Mouse (Mus musculus): ENCODE data around the gene Shcbp1l.
"Not testable (repeated sequence)": the region's sequence is repeated elsewhere in the genome, so short reads cannot be mapped to it uniquely, and the experiment has no call there.

The Shcbp1l gene

DNA sequence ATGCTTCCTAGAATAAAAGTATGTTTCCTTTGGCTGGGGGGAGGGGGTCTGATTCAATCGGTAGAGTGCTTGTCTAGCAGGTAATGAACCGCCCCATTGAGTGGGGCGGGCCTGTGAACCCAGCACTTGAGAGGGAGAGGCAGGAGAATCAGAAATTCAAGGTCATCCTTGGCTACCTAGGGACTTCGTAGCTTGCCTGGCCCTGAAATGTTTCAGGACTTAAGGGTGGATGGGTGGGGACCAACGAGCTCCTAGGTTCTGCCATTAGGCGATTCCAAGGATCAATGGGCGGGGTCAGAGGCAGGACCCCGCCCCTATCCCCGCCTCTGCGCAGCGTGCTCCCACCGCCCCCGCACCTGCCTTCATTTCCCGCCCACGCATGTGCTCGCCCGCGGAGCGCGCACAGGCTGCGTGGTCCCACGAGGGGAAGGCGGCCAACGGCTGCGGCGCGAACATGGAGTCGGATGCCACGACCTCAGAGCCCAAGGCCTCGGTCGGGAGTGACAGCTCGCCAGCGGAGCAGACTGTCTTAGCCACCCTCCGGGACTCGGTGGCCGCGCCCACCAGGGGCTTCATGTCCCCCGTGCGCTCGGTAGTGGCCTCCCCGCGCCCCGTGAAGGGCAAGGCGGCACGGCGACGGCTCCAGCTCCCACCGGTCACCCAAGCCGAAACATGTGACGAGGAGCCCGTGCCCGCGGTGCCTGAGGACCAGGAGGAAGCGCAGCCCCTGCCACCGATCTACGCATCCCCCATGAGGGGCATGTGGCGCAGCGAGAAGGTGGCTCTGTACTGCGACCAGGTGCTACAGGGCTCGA lies at the start of gene Shcbp1l:
Gene Shcbp1l, plus strand, starts transcription at position 393 of the 815 bp plus-strand sequence.
- peak; percentile 85 for DNase-seq (ENCODE audit: low spot score)

DNA sequence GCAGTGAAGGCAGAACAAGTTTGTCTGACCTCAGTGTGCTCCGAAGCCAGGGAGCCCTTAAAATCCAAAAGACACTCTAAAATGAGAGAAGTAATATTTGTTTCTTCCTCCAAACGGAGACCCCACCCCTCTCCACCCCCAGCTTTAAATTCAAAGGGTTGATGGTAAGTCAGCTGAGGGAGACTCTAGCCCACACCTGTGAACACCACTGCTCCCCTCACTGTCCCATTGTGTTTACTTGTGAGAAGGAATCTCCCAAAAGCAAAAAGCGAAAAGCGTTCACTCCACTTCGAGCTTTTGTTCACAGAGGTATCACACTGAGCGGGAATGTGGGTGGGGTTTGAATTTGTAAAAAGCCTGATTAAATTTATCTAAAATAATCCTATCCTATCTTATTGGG lies 48.5 kb upstream of the Shcbp1l start:
- no peak for DNase-seq (ENCODE audit: low spot score)

DNA sequence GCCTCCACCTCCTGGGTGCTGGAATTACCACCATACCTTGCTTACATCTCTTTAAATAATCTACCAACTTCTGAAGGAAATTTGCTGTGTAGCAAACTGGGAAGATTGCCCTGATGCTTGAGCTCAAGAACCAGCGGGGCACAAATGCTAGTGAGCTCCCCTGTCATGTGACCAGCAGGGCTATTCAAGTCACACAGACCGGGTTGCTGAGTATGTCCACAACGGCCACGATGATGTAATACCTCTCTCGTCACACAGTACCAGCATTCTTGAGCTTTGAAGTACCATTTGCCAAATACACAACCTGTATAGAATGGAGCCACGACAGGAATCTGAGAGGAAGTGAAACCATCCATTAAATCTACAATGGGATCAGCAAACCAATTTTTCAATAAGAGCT lies 46.4 kb upstream of the Shcbp1l start:
- no peak for DNase-seq (ENCODE audit: low spot score)

DNA sequence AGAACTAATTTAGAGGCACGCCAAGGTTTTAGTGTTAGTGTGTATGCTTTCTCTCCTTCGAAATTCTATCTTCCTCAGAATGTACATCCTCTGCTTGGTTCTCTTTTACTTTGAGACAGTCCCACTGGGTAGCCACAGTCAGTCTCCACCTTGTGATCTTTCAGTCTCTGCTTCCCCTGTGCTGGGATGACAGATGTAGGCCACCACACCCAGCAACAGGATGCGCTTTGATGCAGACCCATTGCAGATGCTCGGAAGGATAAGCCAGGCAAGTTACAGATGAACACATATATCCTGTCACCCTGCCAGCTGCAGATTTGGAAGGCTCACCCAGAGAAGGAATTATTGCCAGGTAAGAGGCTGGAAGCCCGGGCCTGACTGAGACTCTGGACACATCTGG lies 45.1 kb upstream of the Shcbp1l start:
- no peak for DNase-seq (ENCODE audit: low spot score)

DNA sequence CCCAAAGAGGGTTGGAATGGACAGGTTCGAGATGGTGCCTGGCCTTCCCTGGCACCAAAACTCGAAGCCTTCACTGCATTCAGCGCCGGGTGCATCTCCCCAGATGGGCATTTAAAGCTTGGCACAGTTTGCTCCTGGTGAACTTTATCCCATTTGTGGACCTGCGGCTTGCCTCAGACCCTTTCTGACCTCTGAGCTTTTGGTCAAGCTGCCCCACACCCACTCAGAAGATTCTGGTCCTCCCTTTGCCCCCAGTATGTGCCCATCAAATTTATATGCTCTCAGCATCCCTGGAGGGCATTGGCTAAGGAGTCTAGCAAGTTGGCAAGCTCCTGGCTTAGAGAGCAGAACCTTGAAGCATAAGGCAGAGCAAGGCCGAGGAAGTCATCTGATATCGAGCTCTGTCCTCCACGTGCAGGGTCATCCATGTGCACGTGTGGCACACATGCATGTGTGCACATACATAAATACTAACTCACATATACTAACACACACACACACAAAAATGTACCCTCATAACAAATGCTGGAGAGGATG lies 44.1 kb upstream of the Shcbp1l start:
- no peak for DNase-seq (ENCODE audit: low spot score)

DNA sequence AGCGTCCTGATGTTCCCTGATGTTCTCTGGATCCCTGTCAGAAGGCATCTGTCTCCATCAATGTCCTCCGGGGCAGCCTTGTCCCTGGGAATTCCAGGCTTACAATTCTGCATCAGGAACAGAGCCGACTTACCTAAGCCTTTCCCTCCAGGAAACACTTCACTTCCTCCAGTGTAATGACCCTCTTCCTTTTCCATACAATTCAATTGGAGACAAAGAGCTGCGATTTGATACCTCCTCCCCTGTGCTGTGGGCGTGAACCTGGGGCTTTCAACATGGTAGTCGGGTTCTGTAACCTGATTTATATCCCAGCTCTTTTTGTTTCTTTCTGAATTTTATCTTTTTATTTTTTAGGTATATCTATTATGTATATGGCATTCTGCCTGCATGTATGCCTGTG lies 39.9 kb upstream of the Shcbp1l start:
- no peak for DNase-seq (ENCODE audit: low spot score)

DNA sequence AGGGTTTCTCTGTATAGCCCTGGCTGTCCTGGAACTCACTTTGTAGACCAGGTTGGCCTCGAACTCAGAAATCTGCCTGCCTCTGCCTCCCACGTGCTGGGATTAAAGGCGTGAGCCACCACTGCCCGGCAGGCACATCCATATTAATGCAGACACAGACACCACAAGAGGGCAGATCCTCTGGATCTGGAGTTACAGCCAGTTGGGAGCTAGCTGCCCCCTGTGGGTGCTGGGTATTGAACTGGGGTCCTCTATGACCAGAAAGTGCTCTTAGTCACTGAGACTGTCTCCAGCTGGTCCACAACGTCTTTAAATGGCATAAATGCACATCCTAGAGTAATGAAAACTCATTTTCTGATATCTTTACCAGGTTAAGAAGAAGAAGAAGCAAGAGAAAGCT lies 39.3 kb upstream of the Shcbp1l start:
- DNase-seq (ENCODE audit: low spot score), result not testable (repeated sequence)

DNA sequence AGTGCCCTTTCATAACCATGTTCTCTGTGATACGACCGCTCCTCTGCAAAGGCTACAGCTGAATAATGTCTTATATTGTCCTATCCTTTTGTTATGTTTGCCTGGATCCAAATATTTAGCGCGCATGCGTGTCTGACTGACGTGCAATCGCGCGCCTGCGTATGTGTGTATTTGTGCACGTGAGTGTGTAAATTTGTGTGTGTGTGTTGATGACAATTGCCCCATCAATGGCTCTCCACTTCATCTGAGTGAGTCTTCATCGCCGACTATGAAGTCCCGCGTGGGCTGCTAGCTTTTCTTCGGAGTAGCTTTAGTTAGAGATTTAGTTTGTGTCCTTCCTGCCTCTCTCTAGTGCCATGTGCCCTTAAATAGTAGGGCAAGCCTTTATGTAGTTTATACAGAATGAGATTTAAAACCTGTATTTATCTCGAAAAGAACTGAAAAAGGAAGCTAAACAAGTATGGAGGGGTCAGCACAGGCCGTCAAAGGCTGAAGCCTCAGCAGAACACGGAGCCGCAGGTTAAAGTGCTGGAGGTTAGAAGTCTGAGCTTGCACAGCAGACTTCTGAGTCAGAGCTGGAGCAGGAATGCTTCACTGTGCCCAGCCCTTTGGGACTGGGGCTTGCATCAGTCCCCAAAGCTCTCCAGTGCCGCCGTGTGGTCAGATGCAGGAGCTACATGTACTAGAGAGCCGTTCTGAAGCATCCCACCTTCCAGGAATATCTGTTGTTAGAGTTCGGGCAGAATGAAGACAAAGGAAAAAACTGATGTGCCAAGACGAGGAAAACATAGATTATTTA lies 38.5 kb upstream of the Shcbp1l start:
- DNase-seq (ENCODE audit: low spot score), result peak; percentile 78

DNA sequence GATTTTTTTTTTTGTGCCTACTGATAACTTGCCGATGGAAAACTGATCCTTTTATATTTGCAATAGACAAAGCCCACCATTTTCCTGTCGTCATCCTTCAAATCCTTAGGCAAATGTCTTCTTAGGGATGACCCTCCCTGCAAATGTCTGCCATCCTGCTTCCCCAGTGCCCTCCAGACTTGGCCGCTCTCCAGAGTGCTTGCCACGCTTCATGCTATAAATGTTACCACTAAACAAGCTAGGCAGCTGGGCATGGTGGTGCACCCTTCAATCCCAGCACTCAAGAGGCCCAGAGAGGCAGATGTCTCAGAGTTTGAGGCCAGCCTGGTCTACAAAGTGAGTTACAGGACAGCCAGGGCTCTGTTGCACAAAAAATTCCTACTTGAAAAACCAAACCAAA lies 29.3 kb upstream of the Shcbp1l start:
- not testable (repeated sequence) for DNase-seq (ENCODE audit: low spot score)

DNA sequence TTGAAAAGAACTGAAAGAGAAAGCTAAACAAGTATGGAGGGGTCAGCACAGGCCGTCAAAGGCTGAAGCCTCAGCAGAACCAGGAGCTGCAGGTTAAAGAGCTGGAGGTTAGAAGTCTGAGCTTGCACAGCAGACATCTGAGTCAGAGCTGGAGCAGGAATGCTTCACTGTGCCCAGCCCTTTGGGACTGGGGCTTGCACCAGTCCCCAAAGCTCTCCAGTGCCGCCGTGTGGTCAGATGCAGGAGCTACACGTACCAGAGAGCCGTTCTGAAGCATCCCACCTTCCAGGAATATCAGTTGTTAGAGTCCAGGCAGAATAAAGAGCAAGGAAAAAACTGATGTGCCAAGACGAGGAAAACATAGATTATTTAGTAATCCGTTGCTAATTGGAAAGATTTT lies 23.2 kb upstream of the Shcbp1l start:
- DNase-seq (ENCODE audit: low spot score), result peak; percentile 57

DNA sequence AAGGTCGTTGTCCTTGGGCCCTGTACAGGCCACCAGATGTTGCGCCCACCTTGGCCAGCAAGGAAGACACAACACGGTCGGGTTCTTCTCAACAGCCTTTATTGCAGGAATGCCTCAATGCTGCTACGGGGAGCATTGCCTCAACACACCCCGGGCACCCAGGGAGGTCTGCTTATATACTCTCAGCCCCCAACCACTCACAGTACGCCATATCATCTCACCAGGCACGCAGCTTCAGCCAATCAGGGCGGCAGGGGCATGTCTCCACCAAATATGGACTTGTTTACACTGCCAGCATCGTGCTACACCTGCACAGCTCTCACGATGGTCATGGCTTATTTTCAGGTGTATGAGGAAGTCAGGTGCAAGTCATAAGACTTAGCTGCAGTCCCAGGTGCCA lies 17.3 kb upstream of the Shcbp1l start:
- DNase-seq (ENCODE audit: low spot score), result not testable (repeated sequence)

DNA sequence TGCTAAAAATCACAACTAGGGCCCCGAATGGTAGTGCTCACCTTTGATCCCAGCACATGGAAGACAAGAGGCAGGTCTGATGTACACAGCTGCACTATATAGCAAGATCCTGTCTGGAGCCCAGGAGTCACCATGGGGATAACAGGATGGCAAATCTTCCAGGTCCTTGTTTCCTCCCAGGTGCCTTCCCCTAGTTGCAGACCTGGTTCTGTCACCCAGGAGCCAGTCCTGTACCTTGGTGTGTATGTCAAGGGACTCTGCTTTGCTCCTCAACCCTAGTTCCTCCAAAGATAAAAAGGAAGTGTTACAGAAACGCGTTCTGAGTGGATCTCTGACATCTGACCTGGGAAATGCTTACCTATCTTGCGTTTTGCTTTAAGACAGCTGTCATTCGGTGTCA lies 16.7 kb upstream of the Shcbp1l start:
- not testable (repeated sequence) for DNase-seq (ENCODE audit: low spot score)

DNA sequence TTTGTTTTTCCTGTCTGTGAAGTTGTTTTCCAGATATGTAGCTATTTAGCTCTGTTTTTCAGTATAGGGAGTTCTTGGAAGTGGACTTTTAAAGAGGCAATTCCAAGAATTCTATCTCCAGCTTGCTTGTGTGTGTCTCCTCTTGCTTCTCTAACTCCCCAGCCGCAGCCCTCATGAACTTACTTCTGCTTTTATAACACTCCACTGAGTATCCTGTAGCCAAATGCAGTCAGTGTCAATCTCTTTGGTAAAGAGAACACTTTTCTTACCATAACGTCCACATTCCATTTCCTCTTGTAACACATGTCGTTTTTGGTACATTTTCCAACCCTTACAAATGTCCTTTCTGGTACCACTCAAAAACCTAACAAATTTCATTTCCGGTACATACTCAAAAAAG lies 14.0 kb upstream of the Shcbp1l start:
- DNase-seq (ENCODE audit: low spot score), result not testable (repeated sequence)

DNA sequence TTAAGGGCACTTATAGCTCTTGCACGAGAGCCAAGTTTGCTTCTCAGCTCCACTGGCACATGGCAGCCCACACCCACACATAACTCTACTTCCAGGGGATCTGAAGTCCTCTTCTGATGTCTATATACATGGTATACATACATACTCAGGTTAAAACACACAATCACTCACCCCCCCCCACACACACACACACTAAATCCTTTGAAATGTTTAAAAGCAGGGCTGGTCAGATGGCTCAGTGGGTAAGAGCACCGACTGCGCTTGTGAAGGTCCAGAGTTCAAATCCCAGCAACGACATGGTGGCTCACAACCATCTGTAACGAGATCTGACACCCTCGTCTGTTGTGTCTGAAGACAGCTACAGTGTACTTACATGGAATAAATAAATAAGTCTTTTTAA lies 13.2 kb upstream of the Shcbp1l start:
- DNase-seq (ENCODE audit: low spot score), result no peak

DNA sequence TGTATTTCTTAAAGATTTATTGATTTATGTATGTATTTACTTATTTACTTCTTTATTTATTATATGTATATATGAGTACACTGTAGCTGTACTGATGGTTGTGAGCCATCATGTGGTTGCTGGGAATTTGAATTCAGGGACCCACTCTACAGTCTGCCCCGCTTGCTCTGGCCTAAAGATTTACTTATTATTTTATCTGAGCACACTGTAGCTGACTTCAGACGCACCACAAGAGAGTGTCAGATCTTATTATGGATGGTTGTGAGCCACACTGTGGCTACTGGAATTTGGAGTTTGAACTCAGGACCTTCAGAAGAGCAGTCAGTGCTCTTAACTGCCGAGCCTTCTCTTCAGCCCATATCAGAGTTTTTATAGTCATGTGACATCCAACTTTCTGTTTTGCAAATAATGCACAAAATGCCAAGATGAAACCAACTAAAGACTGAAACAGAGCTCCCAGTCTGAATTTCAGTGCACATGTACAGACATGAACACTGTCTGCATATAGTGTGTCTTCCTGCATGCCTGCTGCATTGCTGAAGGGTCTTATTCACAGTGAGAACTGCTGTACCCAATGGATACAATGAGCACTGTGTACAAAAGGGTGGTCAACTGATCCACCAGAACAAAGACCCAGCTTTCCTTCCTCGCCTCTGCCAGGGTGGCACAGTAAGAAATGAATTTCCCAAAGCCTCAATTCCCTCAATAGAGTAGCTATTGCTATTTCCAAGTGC lies 12.1 kb upstream of the Shcbp1l start:
- DNase-seq (ENCODE audit: low spot score), result not testable (repeated sequence)

DNA sequence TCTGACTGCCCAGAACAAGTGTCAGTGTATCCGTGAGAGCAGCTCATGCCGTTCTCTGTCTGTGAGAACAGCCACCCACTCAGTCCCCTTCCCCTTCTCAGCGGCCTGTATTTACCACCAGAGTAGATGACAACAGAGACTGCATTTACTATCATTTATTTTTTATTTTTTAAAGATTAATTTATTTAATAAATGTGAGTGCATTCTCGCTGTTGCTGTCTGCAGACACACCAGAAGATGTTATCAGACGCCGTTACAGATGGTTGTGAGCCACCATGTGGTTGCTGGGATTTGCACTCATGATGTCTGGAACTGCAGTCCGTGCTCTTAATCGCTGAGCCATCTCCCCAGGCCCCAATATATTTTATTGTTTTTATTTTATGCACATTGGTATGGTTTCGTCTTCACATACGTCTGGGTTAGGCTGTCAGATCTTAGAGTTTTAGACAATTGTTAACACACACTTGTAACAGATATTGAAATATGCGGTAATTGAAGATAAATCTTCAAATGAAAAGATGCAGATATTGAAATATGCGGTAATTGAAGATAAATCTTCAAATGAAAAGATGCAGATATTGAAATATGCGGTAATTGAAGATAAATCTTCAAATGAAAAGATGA lies 11.5 kb upstream of the Shcbp1l start:
- DNase-seq (ENCODE audit: low spot score), result peak; percentile 81

DNA sequence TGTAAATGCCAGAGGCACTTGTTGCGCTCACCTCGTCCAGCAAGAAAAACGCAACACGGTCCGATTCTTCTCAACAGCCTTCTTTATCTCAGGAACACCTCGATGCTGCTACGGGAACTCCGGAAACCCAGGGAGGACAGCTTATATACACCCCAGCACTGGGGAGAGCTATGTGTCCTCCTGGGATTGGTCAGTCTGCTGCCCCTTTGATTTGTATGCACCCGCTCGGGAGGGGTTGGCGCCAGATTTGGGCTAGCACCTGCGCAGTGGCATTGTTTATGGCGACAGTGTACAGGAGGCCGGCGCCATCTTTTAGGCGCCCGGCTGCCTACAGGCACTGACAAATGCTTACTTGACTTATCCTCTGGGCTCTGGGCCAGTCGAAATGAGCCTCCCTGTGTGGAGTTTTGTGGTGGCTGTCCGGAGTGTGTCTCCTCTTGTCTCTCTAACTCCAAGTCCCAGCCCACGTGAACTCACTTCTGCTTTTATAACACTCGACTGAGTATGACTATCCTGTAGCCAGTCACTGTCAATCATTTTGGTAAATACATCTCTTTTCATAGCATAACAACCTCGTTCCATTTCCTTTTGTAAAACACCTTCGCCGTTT lies 10.7 kb upstream of the Shcbp1l start:
- peak; percentile 91 for DNase-seq (ENCODE audit: low spot score)

DNA sequence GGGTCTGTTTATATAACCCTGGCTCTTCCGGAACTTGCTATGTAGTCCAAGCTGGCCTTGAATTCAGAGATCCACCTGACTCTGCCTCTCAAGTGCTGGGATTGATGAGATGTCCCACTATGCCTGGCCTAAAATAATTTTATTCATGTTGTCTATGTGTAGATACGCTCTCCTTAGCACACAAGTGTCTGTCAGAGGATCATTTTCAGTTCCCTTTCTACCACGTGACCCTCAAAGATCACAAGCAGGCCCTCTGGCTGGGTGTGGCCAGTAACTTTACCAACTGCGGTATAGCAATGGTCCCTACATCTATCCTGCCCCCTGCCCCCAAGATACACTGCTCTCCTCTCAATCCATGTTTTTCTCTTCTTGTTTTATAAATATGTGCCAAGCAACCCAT lies 10.0 kb upstream of the Shcbp1l start:
- peak; percentile 79 for DNase-seq (ENCODE audit: low spot score)

DNA sequence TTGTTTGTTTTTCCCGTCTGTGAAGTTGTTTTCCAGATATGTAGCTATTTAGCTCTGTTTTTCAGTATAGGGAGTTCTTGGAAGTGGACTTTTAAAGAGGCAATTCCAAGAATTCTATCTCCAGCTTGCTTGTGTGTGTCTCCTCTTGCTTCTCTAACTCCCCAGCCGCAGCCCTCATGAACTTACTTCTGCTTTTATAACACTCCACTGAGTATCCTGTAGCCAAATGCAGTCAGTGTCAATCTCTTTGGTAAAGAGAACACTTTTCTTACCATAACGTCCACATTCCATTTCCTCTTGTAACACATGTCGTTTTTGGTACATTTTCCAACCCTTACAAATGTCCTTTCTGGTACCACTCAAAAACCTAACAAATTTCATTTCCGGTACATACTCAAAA lies 9.2 kb upstream of the Shcbp1l start:
- not testable (repeated sequence) for DNase-seq (ENCODE audit: low spot score)

DNA sequence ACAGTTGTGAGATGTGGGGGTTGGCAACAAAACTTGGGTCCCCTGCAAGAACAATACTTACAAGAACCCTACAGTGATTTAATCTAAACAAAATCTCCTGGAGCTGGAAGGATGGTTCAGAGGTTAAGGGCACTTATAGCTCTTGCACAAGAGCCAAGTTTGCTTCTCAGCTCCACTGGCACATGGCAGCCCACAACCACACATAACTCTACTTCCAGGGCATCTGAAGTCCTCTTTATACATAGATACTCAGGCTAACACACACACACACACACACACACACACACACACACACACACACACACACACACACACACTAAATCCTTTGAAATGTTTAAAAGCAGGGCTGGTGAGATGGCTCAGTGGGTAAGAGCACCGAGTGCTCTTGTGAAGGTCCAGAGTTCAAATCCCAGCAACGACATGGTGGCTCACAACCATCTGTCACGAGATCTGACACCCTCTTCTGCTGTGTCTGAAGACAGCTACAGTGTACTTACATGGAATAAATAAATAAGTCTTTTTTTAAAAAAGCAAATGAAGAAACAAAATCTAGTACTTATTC lies 8.6 kb upstream of the Shcbp1l start:
- not testable (repeated sequence) for DNase-seq (ENCODE audit: low spot score)

DNA sequence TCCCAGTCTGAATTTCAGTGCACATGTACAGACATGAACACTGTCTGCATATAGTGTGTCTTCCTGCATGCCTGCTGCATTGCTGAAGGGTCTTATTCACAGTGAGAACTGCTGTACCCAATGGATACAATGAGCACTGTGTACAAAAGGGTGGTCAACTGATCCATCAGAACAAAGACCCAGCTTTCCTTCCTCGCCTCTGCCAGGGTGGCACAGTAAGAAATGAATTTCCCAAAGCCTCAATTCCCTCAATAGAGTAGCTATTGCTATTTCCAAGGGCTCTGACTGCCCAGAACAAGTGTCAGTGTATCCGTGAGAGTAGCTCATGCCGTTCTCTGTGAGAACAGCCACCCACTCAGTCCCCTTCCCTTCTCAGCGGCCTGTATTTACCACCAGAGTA lies 7.2 kb upstream of the Shcbp1l start:
- peak; percentile 52 for DNase-seq (ENCODE audit: low spot score)
